Mouse (Mus musculus) kidney, adult 2 months (tissue): Measurements from ENCODE around the gene Zfp575. TPM values are rescaled to one million over a fixed set of nuclear protein-coding genes. Genes with fewer than 3 reads are reported as not detected.

ENCODE experiments used
- DNase-seq: peaks from one replicate; pipeline ENCODE4 v3.0.0; 2021
- H3K27ac ChIP-seq: fragments of 200-500 bp; 2 replicates; pipeline ENCODE4 v1.5.1; 2012; ENCODE audit warnings: low read depth, low read length, control low read depth, inconsistent platforms; ENCODE audit not compliant: insufficient read depth
- H3K27me3 ChIP-seq: fragments of 200-500 bp; replicated peaks from 2 replicates; pipeline ENCODE4 v1.6.1; 2012; ENCODE audit warnings: mild to moderate bottlenecking, moderate library complexity, low read length, inconsistent platforms; ENCODE audit not compliant: control insufficient read depth, insufficient read depth
- H3K36me3 ChIP-seq: fragments of 200-500 bp; 2 replicates; pipeline ENCODE4 v1.6.1; 2012; ENCODE audit warnings: mild to moderate bottlenecking, moderate library complexity, low read length, inconsistent platforms; ENCODE audit not compliant: control insufficient read depth, insufficient read depth
- H3K4me1 ChIP-seq: fragments of 200-500 bp; 2 replicates; pipeline ENCODE4 v1.6.1; 2011; ENCODE audit warnings: low read length; ENCODE audit not compliant: control insufficient read depth, insufficient read depth
- H3K4me3 ChIP-seq: fragments of 200-500 bp; 2 replicates; pipeline ENCODE4 v1.5.1; 2011; ENCODE audit warnings: mild to moderate bottlenecking, low read depth, low read length, control low read depth; ENCODE audit not compliant: insufficient read depth
- CTCF ChIP-seq: fragments of 200-500 bp; conservative IDR thresholded peaks from 2 replicates; pipeline ENCODE4 v1.5.1; 2011; ENCODE audit warnings: low read depth, mild to moderate bottlenecking, control low read depth, low read length, moderate library complexity, mixed read lengths; ENCODE audit not compliant: insufficient read depth, insufficient read length
- POLR2A ChIP-seq: fragments of 200-500 bp; IDR thresholded peaks from one replicate; pipeline ENCODE4 v1.6.1; 2011; ENCODE audit warnings: low read depth, low read length, control low read depth
- WGBS: fragments of 180-500 bp; shearing (Covaris S2); methylation state at CpG from one replicate; pipeline ENCODE4 v1.1.7; 2018; 5-methylcytosine and 5-hydroxymethylcytosine counted together
- polyA plus RNA-seq: library from polyadenylated mRNA; depleted of rRNA; stranded (reverse); fragments of >200 nt; gene quantifications from 2 replicates; pipeline ENCODE4 v1.2.3, GENCODE M21; 2012

The Zfp575 gene
- polyA plus RNA-seq, 1 experiment = 0.11 TPM

DNA sequence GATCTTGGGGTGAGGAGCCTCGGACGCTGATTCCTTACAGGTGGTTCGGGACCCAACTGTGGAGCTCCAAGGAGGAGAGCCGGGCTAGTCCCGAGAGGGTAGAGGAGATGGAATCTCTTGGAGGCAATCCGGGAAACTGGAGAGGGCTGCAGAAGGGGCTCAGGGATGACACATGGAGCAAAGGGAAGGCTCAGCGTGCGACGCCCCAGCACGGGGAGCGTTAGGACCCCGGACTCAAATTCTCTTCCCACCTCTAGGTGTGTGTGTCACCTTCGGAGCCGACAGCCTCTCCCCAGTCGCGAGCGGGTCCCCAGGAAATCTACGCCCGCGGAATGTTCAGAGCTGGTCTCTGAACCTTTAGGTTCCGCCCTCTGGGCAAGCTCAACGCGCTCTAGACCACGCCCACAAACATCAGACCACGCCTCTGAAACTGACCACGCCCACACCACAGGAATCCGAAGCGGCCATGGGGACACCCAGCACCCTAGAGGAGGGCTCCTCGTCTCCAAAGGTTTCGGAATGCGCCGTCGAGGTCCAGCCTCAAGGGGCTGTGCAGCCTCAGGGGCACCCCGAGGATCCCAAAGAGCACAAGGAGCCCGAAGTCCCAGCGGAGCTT is 23.5 kb upstream of the Zfp575 start:
- DNase-seq = peak; percentile 96
- Histone ChIP-seq H3K4me1 (peaks cover 4% of the 10 kb centered on the region; the same call in 1 of the 2 replicates), H3K4me3 (peak overlapping the region; percentile 96), H3K36me3 (no peaks in the 10 kb centered on the region), H3K27me3 (no peaks in the 10 kb centered on the region), H3K27ac (peak overlapping the region; percentile 53; the same call in 1 of the 2 replicates)
- TF ChIP-seq POLR2A (peak; percentile 46), CTCF (no peak)
- WGBS = under 1% methylated on average over 36 of the region's 36 CpGs

DNA sequence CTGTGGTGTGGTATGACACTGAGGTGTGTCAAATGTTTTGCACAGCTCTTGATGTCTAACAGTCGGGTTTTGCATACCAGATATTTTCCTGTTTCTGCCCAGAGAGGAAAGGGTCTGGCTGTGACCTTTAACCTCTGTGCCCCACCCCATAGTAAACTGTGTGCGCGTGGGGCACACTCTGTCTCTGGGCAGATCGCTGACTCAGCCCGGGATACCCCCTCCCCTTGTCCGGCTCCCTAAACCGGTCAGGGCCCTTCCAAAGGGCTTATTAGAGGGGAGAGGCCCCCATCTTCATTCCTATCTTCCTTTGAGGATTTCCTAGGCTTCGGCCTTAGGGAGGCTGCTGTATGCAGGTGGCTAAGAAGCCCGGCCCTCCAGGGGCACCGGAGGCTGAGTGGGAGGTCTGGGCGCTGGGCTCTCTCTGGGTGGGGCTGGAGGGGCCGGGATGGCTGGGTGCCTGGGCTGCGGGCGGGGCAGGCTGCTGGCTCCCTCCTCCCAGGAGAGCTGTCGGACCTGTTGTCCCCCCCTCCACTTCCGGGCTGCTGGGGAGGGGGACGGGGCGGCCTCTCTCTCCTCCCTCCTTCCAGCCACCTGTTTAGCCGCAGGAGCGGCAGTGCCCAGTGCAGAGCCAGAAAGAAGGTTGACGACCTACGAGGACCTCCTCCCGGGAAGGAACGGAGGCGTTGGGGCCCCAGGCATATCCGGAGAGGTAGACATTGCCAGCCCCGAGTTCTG is 22.9 kb upstream of the Zfp575 start, which contains the start of gene Phldb3:
TSS of gene Phldb3 (plus strand) at position 620 of the 735 bp plus-strand sequence.
- Histone ChIP-seq H3K4me3 (peak within 1 kb of the TSS; percentile 96), H3K27ac (peak within 1 kb of the TSS; percentile 53; the same call in 1 of the 2 replicates), H3K36me3 (no peaks in the 10 kb centered on the region), H3K27me3 (no peaks in the 10 kb centered on the region), H3K4me1 (peaks cover 4% of the 10 kb centered on the region; the same call in 1 of the 2 replicates)
- 6% methylated on average over 27 of the region's 27 CpGs for WGBS
- DNase-seq = peak; percentile 67
- TF ChIP-seq CTCF (no peak), POLR2A (no peak)

DNA sequence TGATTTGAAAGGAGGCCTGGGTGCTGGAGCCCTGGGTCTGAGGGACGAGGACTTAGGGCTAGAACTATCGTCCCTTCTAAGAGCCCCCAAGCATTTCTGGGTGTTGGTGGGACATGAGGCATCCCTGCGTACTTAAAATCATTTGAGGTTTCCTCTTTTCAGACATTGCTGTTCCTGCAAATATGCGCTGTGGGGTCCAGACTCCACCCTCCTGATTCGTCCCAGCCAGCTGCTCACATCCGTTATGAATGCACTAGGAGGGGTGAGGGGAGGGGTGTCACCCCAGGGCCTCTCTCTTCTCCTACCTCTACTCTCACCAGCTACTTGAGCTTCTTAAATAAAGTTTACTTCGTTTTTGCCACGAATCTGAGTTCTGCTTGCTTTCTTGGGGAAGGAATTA is 21.1 kb upstream of the Zfp575 start:
- Histone ChIP-seq H3K36me3 (no peaks in the 10 kb centered on the region), H3K4me3 (no peak overlapping the region), H3K4me1 (peaks cover 4% of the 10 kb centered on the region; the same call in 1 of the 2 replicates), H3K27me3 (no peaks in the 10 kb centered on the region), H3K27ac (peak overlapping the region; percentile 13)
- TF ChIP-seq POLR2A (no peak), CTCF (no peak)
- DNase-seq = no peak
- 75% methylated on average over 8 of the region's 8 CpGs for WGBS

DNA sequence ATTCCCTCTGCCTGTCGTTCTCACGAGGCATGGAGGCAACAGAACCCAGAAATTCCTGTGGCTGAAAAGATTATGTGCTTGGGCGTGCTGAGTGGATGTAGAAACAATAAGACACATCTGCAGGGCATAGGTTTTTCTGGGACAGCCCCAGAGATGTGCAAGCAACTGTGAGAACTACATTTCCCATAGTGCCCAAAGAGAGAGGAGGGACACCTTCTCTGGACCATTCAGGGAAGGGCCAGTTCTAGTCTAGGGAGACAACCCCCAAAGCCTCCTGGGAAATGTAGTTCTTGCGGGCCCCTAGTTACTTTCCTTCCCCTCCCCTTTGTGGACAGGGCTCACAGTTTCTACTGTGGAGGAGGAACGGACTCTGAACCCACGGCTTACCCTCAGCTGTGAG is 20.6 kb upstream of the Zfp575 start:
- 52% methylated on average over 6 of the region's 6 CpGs for WGBS
- H3K4me1 ChIP-seq = peaks cover 4% of the 10 kb centered on the region; the same call in 1 of the 2 replicates
- H3K36me3 ChIP-seq = no peaks in the 10 kb centered on the region
- H3K4me3 ChIP-seq = no peak overlapping the region
- TF ChIP-seq CTCF (no peak), POLR2A (no peak)
- no peaks in the 10 kb centered on the region for H3K27me3 ChIP-seq
- DNase-seq = peak; percentile 87
- H3K27ac ChIP-seq = peak overlapping the region; percentile 13

DNA sequence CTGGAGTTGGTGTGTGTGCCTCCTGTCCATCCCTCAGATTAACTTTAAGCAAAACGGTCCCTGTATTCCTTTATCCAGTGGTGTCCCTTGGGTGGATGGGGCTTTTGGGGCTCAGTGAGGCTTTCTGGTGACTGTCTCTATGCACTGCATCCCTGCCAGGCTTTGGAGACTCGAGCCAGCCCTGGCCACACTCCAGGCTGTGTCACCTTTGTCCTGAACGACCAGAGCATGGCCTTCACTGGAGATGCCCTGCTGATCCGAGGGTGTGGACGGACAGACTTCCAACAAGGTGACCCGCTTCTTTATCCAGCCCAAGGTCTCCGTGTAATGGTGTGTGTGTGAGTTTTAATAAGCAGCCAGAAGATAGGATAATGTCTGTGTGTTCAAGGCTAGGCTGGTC is 18.6 kb upstream of the Zfp575 start:
- H3K4me1 ChIP-seq = peaks cover 4% of the 10 kb centered on the region; the same call in 1 of the 2 replicates
- WGBS = 63% methylated on average over 7 of the region's 7 CpGs

DNA sequence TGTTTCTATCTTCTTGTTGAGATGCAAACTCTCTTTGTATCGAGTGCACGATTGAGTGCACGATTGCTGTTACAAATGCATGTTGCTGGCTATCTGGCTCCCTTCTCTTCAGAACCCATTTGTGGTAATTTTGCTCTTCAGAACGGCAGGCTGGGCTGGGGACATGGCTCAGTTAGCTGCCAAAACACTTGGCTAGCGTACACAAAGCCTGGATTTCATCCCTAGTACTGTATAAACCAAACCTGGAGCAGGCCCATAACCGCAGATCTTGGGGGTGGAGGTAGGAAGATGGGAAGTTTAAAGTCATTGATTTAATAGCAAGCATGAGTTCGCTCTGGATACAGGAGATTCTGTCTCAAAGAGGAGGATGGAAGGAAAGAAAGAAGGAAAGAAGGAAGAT is 18.1 kb upstream of the Zfp575 start:
- H3K27me3 ChIP-seq = no peaks in the 10 kb centered on the region
- no peak overlapping the region for H3K4me3 ChIP-seq
- TF ChIP-seq CTCF (no peak), POLR2A (no peak)
- DNase-seq = no peak
- WGBS = 74% methylated on average over 7 of the region's 7 CpGs
- H3K36me3 ChIP-seq = no peaks in the 10 kb centered on the region
- peaks cover 4% of the 10 kb centered on the region; the same call in 1 of the 2 replicates for H3K4me1 ChIP-seq
- H3K27ac ChIP-seq = no peak overlapping the region

More for the DNA sequence above, 18.6 kb upstream of the Zfp575 start:
- peak; percentile 82 for DNase-seq
- H3K4me3 ChIP-seq = no peak overlapping the region
- H3K27me3 ChIP-seq = no peaks in the 10 kb centered on the region
- H3K36me3 ChIP-seq = no peaks in the 10 kb centered on the region
- TF ChIP-seq CTCF = no peak
- TF ChIP-seq POLR2A = no peak
- no peak overlapping the region for H3K27ac ChIP-seq

DNA sequence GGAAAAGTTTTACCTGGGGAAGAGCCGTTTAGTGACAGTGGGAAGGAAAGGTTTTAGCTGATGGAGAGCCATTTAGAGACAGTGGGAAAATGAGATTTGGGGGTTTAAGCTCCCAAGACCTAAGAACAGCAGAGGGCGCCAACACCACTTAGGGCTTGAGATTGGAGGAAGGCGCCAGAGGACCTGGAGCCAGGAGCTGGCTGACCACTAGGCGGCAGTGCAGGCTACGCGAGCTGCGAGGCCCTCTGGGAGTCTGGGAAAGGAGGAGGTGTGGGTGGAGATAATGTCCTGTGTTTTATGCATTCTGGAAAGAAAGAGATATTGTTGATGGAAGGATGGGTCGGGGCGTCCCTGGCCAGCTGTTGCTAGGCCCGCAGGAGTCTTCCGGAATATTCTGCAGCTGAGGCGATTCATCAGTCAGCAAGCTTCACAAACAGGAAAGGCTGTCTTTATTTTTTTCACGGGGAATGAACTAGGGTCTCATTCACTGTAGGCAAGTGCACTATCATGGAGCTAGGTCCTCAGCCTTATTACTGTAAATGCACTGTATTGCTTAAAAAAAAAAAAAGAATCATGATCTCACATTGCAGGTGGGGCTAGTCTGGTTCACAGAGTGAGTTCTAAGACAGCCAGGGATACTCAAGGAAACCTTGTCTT is 13.6 kb upstream of the Zfp575 start:
- peak; percentile 96 for DNase-seq
- WGBS = 4% methylated on average over 13 of the region's 13 CpGs
- no peak overlapping the region for H3K4me3 ChIP-seq

More for the DNA sequence above, 13.6 kb upstream of the Zfp575 start:
- H3K27ac ChIP-seq = no peak overlapping the region
- H3K36me3 ChIP-seq = no peaks in the 10 kb centered on the region
- peak; percentile 100; the same call in 1 of the 2 replicates for TF ChIP-seq CTCF
- no peak for TF ChIP-seq POLR2A
- no peaks in the 10 kb centered on the region for H3K27me3 ChIP-seq
- peaks cover 6% of the 10 kb centered on the region; the same call in 1 of the 2 replicates for H3K4me1 ChIP-seq
